Mouse (Mus musculus): Measurements from ENCODE around the gene Hax1.

Hax1 gene

GRCm38 (mm10) chr3:89962059-89962750 is 36.4 kb downstream of the Hax1 start:
- peak; percentile 77 for DNase-seq (ENCODE audit: low read depth, low spot score)

- DNase-seq (ENCODE audit: low read depth, low spot score): peak; percentile 34
These were observed 37.1 kb downstream of the Hax1 start for GRCm38 (mm10) chr3:89961436-89961835.

DNA sequence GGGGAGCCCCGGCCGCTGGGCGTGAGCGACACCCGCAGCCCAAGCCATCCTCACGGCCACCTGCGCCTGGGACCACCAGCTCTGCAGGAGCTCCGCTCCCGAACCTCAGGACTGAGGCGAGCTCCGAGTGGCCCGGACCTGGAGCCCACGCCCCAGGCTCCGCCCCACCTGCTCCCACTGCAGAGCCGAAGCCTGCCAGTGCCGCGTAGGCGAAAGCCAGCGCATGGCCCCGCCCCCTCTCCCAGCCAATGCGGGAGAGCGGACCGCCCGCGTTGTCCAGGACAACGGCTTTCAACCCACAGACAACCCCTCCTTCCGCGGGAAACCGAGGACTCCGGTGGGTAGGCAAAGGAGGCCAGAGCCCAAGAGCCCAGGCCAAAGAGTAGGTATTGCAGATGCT is 38.1 kb downstream of the Hax1 start:
- DNase-seq (ENCODE audit: low read depth, low spot score): peak; percentile 92

DNA sequence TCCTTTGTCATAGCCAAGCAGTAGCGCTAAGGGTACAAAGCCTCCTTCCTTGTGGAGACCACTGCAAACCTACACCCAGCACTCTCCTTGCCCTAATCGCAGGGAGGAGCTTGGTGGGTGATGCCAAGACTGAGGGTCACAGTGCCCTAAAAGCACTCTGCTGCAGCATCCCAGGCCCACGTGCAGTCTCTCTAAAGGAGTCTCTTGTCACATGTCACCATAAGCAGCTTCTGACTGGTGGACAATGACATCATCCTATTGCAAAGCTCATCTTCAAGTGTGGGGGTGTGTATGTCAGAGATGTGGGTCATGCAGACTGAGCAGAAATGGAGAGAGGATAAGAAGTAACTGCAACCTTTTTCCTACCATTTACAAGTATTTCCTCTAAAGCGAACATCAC is 39.1 kb downstream of the Hax1 start:
- DNase-seq (ENCODE audit: low read depth, low spot score): peak; percentile 31

DNA sequence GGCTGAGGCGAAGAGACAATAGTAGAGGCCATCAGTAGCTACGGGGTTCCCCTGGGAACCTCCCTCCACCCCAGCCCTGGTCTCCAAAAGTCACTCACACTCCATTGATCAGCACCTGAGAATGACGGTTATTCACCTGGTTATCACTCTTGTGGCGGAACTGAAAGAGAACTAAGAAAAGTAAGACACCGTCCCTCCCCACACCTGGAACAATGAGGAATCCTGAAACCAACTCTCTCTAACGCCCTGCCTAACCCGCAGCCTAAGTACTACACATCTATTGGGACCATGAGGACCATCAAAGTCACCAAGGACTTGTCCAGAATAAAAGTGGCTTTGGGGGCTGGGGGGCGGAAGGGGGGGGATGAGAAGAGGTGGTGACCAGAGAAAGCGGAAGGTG is 40.7 kb downstream of the Hax1 start:
- DNase-seq (ENCODE audit: low read depth, low spot score): no peak

GRCm38 (mm10) chr3:89956177-89956971 is 42.2 kb downstream of the Hax1 start:
- no peak for DNase-seq (ENCODE audit: low read depth, low spot score)

DNA sequence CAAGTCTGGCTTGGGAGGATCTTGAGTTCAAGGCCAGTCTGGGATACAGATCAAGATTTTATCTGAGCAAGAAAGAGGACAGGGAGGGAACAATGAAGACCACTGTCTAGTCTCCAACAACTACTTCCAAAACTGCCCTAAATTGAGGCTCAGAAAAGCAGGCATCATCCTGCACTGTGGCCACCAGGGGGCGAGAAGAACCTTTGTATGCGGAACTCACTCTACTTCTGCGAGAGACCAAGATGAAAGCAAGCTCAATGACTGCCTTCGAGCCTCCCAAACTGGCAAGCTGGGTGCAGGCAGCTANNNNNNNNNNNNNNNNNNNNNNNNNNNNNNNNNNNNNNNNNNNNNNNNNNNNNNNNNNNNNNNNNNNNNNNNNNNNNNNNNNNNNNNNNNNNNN is 45.2 kb downstream of the Hax1 start:
- peak; percentile 90 for DNase-seq (ENCODE audit: low read depth, low spot score)

DNA sequence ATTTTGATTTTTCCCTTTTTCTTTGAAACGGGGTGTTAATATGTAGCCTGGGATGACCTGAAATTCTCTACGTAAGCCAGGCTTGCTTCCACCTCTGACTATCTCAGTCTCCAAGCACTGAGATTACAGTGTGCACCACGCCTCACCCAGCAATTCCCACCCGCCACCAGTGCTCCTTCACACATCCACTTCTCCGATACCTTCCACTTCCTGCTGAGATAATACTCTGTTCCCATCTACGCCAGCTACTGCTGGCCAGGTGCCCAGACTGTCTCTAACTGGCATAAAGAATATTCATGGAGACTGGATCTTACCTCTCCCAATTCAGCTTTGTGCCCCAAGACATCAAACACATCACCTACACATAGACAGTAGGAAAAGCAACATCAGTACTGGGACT is 49.9 kb downstream of the Hax1 start:
- DNase-seq (ENCODE audit: low read depth, low spot score): no peak

GRCm38 (mm10) chr3:89948021-89948420 is 50.6 kb downstream of the Hax1 start:
- no peak for DNase-seq (ENCODE audit: low read depth, low spot score)
